Mouse (Mus musculus): ENCODE data around the gene Zfp60. TPM values are rescaled to one million over a fixed set of nuclear protein-coding genes. Genes with fewer than 3 reads are reported as not detected.

The Zfp60 gene
- polyA plus RNA-seq, 1 experiment from 2014 or later = 37.5 TPM

- Histone ChIP-seq H3K9me3 (ENCODE audit: low read depth, low read length) (no peaks in the 10 kb centered on the region), H3K27me3 (ENCODE audit: insufficient read depth, low read length) (no peaks in the 10 kb centered on the region), H3K9ac (no peak overlapping the region), H3K4me3 (ENCODE audit: low read depth, low read length) (no peak overlapping the region), H3K4me2 (no peak overlapping the region), H3K4me1 (ENCODE audit: insufficient read depth) (no peaks in the 10 kb centered on the region), H3K27ac (ENCODE audit: low read depth) (no peak overlapping the region), H3K36me3 (ENCODE audit: insufficient read depth) (no peaks in the 10 kb centered on the region)
- WGBS = 53% methylated on average over 2 of the region's 2 CpGs
- DNase-seq (no peak), ATAC-seq (ENCODE audit: insufficient read depth) (no peak)
- TF ChIP-seq CTCF (IDR thresholded peaks at IDR 0.05; ENCODE audit: low read depth) = no peak
Observed at GRCm38 (mm10) chr7:27727471-27727870, 3.7 kb upstream of the Zfp60 start.

DNA sequence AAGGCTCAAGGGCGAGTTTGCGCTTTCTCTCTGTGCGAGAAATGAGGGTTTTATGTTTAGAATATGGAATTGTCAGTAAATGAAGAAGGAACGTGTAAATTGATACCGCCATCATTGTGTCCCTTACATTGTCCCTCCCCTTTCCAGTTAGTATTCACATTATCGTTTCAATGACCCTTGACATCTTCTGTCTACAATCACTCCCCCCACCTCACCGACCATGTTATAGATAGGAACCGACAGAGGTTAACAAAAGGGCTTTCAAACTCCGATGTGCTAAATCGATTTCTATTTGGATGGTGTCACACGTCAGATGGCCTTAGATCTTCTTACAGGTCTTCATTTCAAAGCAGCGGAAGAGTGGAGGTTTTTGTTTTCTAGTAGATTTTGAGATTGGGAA is 757 bp downstream of the Zfp60 start:
- H3K9me3 ChIP-seq (ENCODE audit: low read depth, low read length) = no peaks in the 10 kb centered on the region
- DNase-seq (no peak), ATAC-seq (ENCODE audit: insufficient read depth) (no peak)
- H3K27me3 ChIP-seq (ENCODE audit: insufficient read depth, low read length) = no peaks in the 10 kb centered on the region
- peak overlapping the region; percentile 82 for H3K4me2 ChIP-seq
- H3K4me3 ChIP-seq (ENCODE audit: low read depth, low read length) = peak overlapping the region; percentile 62
- H3K27ac ChIP-seq (ENCODE audit: low read depth) = peak overlapping the region; percentile 95
- TF ChIP-seq CTCF (IDR thresholded peaks at IDR 0.05; ENCODE audit: low read depth) = no peak
- H3K9ac ChIP-seq = peak overlapping the region; percentile 92
- no peaks in the 10 kb centered on the region for H3K36me3 ChIP-seq (ENCODE audit: insufficient read depth)
- WGBS = 2% methylated on average over 12 of the region's 12 CpGs
- H3K4me1 ChIP-seq (ENCODE audit: insufficient read depth) = peaks cover 3% of the 10 kb centered on the region; the same call in 1 of the 2 replicates

GRCm38 (mm10) chr7:27732508-27732907 is 1.3 kb downstream of the Zfp60 start:
- DNase-seq (no peak), ATAC-seq (ENCODE audit: insufficient read depth) (no peak)
- H3K4me1 ChIP-seq (ENCODE audit: insufficient read depth) = peaks cover 3% of the 10 kb centered on the region; the same call in 1 of the 2 replicates
- peak overlapping the region; percentile 82 for H3K4me2 ChIP-seq
- H3K9me3 ChIP-seq (ENCODE audit: low read depth, low read length) = no peaks in the 10 kb centered on the region
- peak overlapping the region; percentile 92; the same call in 1 of the 2 replicates for H3K9ac ChIP-seq
- no peak overlapping the region for H3K27ac ChIP-seq (ENCODE audit: low read depth)
- no peak for TF ChIP-seq CTCF (IDR thresholded peaks at IDR 0.05; ENCODE audit: low read depth)
- H3K36me3 ChIP-seq (ENCODE audit: insufficient read depth) = no peaks in the 10 kb centered on the region
- WGBS = 78% methylated on average over 6 of the region's 6 CpGs
- H3K27me3 ChIP-seq (ENCODE audit: insufficient read depth, low read length) = no peaks in the 10 kb centered on the region
- peak overlapping the region; percentile 62 for H3K4me3 ChIP-seq (ENCODE audit: low read depth, low read length)

DNA sequence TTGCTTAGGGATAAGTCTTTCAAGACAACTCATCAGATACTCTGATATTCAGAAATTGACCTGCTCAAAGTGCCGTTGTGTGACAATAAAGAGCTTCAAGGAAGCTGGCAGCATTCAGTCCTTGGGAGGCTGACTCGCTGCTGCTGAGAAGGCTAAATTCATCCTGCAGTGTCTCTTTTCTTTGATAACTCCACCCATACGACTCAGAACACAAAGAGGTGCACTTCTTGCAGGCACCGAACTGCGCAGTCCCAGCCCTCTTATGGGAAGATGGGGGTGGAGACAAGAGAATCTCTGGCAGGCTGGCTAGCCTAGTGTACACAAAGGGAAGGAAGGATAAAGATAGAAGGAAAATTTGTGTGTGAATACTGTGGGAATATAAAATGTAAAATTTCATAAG is 4.3 kb downstream of the Zfp60 start:
- no peaks in the 10 kb centered on the region for H3K27me3 ChIP-seq (ENCODE audit: insufficient read depth, low read length)
- DNase-seq (no peak), ATAC-seq (ENCODE audit: insufficient read depth) (no peak)
- no peak overlapping the region for H3K4me2 ChIP-seq
- peaks cover 21% of the 10 kb centered on the region for H3K36me3 ChIP-seq (ENCODE audit: insufficient read depth)
- H3K9ac ChIP-seq = no peak overlapping the region
- H3K4me3 ChIP-seq (ENCODE audit: low read depth, low read length) = no peak overlapping the region
- no peak overlapping the region for H3K27ac ChIP-seq (ENCODE audit: low read depth)
- TF ChIP-seq CTCF (IDR thresholded peaks at IDR 0.05; ENCODE audit: low read depth) = no peak
- H3K9me3 ChIP-seq (ENCODE audit: low read depth, low read length) = no peaks in the 10 kb centered on the region
- 76% methylated on average over 5 of the region's 5 CpGs for WGBS
- peaks cover 3% of the 10 kb centered on the region; the same call in 1 of the 2 replicates for H3K4me1 ChIP-seq (ENCODE audit: insufficient read depth)

DNA sequence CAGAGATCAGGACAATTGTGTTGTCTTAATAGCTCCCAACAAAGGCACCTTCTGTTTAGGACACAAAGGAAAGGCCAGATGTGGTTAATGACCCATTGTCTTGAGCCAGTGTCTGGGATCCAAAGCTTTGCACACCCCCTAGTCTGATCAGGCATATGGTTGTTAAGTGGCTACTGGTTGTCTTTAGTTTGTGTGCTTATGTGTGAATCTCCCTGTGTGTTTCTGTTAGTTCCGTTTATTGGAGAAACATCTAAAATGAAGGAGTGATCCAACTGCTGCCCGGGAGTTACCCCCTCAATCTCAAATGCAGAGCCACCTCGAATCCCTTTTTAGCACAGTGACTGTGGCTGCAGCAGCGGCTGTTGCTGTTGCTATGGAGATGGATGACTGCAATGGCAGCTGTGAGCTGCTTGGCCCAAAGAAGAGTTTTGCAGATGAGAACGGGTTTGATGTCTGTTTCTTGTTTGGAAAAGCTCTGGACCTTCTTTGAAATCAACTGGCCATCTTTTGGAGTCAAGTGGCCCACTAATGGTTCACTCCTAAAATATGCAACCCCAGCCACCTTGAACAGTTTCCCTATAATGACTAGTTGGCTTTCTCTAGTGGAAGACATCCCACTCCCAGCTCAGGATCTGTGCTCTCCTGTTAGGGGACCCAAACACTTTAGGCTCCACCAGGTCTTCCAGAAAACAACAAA is 25.3 kb downstream of the Zfp60 start:
- H3K9ac ChIP-seq = no peak overlapping the region
- H3K4me3 ChIP-seq (ENCODE audit: low read depth, low read length) = no peak overlapping the region
- no peaks in the 10 kb centered on the region for H3K27me3 ChIP-seq (ENCODE audit: insufficient read depth, low read length)
- H3K9me3 ChIP-seq (ENCODE audit: low read depth, low read length) = 0 out of 2 replicates have a peak, but pooled peaks cover under 1% of the 10 kb centered on the region
- WGBS = 44% methylated on average over 5 of the region's 5 CpGs
- H3K4me2 ChIP-seq = no peak overlapping the region
- no peaks in the 10 kb centered on the region for H3K4me1 ChIP-seq (ENCODE audit: insufficient read depth)
- ATAC-seq (ENCODE audit: insufficient read depth) (no peak), DNase-seq (peak; percentile 6)
- no peak for TF ChIP-seq CTCF (IDR thresholded peaks at IDR 0.05; ENCODE audit: low read depth)
- no peak overlapping the region for H3K27ac ChIP-seq (ENCODE audit: low read depth)
- H3K36me3 ChIP-seq (ENCODE audit: insufficient read depth) = peaks cover 10% of the 10 kb centered on the region

DNA sequence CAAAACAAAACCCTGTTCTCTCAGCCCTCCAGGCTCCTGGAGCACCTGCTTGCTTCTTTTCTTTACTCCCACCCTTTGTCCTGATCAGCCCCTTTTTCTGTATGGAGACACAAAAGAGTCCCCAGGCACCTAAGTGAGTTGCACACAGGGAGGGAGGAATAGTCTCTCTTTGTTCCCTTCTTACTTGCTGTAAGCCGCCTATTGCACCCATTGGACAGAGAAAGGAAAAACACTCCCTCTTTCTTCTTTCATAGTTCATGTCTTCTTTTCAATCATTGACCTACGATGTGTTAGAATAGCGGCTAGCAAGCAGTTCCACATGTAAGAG is 25.8 kb downstream of the Zfp60 start:
- Histone ChIP-seq H3K4me1 (ENCODE audit: insufficient read depth) (no peaks in the 10 kb centered on the region), H3K4me3 (ENCODE audit: low read depth, low read length) (no peak overlapping the region), H3K27ac (ENCODE audit: low read depth) (no peak overlapping the region), H3K36me3 (ENCODE audit: insufficient read depth) (0 out of 2 replicates have a peak, but pooled peaks cover 6% of the 10 kb centered on the region), H3K9ac (no peak overlapping the region), H3K27me3 (ENCODE audit: insufficient read depth, low read length) (no peaks in the 10 kb centered on the region), H3K9me3 (ENCODE audit: low read depth, low read length) (no peaks in the 10 kb centered on the region), H3K4me2 (no peak overlapping the region)
- no peak for DNase-seq
- WGBS = 66% methylated on average over 3 of the region's 3 CpGs
- ATAC-seq (ENCODE audit: insufficient read depth) = no peak
- no peak for TF ChIP-seq CTCF (IDR thresholded peaks at IDR 0.05; ENCODE audit: low read depth)

GRCm38 (mm10) chr7:27765176-27765886 is 34.1 kb downstream of the Zfp60 start:
- peak; percentile 82 for ATAC-seq (ENCODE audit: insufficient read depth)
- no peaks in the 10 kb centered on the region for H3K27me3 ChIP-seq (ENCODE audit: insufficient read depth, low read length)
- no peaks in the 10 kb centered on the region for H3K4me1 ChIP-seq (ENCODE audit: insufficient read depth)
- no peak for TF ChIP-seq CTCF (IDR thresholded peaks at IDR 0.05; ENCODE audit: low read depth)
- peak overlapping the region; percentile 35 for H3K4me3 ChIP-seq (ENCODE audit: low read depth, low read length)
- no peak overlapping the region for H3K27ac ChIP-seq (ENCODE audit: low read depth)
- H3K36me3 ChIP-seq (ENCODE audit: insufficient read depth) = no peaks in the 10 kb centered on the region
- H3K4me2 ChIP-seq = peak overlapping the region; percentile 63
- 3% methylated on average over 17 of the region's 17 CpGs for WGBS
- peak overlapping the region; percentile 32 for H3K9ac ChIP-seq
- peak; percentile 62 for DNase-seq
- H3K9me3 ChIP-seq (ENCODE audit: low read depth, low read length) = no peaks in the 10 kb centered on the region

All from lung, embryonic 14.5 days (tissue).